Mouse (Mus musculus) cortical plate, adult 2 months (tissue): ENCODE data around the gene Rasa2. TPM values are rescaled to one million over a fixed set of nuclear protein-coding genes. Genes with fewer than 3 reads are reported as not detected.

ENCODE experiments used
- H3K27ac ChIP-seq: fragments of 200-500 bp; 2 replicates; pipeline ENCODE4 v1.5.1; 2012; ENCODE audit warnings: low read length, control low read depth, inconsistent platforms; ENCODE audit not compliant: insufficient read depth
- H3K4me1 ChIP-seq: fragments of 200-500 bp; 2 replicates; pipeline ENCODE4 v1.6.1; 2011; ENCODE audit warnings: low read length; ENCODE audit not compliant: control insufficient read depth, insufficient read depth
- H3K4me3 ChIP-seq: fragments of 200-500 bp; 2 replicates; pipeline ENCODE4 v1.5.1; 2011; ENCODE audit warnings: mild to moderate bottlenecking, low read length, control low read depth; ENCODE audit not compliant: insufficient read depth
- CTCF ChIP-seq: fragments of 200-500 bp; IDR thresholded peaks from 2 replicates; pipeline ENCODE4 v1.5.1; 2011; ENCODE audit warnings: mild to moderate bottlenecking, control low read depth, low read length; ENCODE audit not compliant: insufficient read depth; ENCODE audit errors: extremely low read depth
- POLR2A ChIP-seq: fragments of 200-500 bp; IDR thresholded peaks from 2 replicates; pipeline ENCODE4 v1.6.1; 2011; ENCODE audit warnings: mild to moderate bottlenecking, low read length, control low read depth; ENCODE audit not compliant: insufficient read depth; ENCODE audit errors: extremely low read depth
- polyA plus RNA-seq: library from polyadenylated mRNA; depleted of rRNA; stranded (reverse); fragments of >200 nt; gene quantifications from 2 replicates; pipeline ENCODE4 v1.2.3, GENCODE M21; 2012

Gene Rasa2
- polyA plus RNA-seq, 1 experiment, result 10.1 TPM

DNA sequence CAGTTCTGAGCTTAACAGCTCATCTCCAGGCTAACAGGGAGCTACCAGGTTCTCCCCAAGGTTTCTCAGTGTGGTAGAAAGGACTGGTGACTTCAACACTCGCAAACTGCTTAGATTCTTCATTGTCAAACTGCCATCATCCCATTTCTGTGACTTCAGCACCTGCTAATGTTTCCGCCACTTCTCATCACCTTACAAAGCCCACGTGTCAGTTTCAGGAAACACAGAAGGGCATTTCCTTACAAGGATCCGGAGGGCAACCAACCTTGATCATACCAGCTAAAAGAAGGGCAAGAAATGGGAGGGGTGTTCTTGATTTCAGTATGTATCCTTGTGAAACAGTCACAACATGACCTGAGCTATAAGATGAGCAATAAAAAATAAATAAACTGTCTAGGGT is 2.3 kb downstream of the Rasa2 start:
- peaks cover 4% of the 10 kb centered on the region for H3K4me1 ChIP-seq
- H3K27ac ChIP-seq, result no peak overlapping the region
- no peak overlapping the region for H3K4me3 ChIP-seq
- TF ChIP-seq POLR2A (no peak), CTCF (no peak)

- H3K4me1 ChIP-seq, result peaks cover 4% of the 10 kb centered on the region
- no peak overlapping the region for H3K4me3 ChIP-seq
- TF ChIP-seq CTCF, result no peak
- no peak for TF ChIP-seq POLR2A
- no peak overlapping the region; the same call in 1 of the 2 replicates for H3K27ac ChIP-seq
Measured at GRCm38 (mm10) chr9:96627557-96628085, 3.8 kb downstream of the Rasa2 start.

DNA sequence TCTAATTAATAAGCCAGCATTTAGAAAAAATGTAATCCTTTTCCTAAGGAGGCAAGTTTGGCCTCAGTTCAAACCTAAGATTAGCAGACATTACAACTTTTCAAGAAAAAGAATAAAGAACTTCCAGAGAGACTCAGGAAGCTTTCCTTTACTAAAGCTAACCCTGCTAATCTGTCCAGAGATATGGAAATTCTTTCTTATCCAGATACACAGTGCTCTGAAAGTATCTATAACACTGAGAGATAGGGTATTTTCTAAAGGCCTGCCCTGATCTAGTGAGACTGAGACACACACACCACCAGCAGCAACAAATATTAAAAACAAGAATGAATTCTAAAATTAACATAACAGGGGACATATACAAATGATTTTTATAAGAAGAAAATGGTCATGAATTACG is 4.4 kb downstream of the Rasa2 start:
- Histone ChIP-seq H3K27ac (no peak overlapping the region), H3K4me3 (no peak overlapping the region), H3K4me1 (peaks cover 4% of the 10 kb centered on the region)
- TF ChIP-seq POLR2A (no peak), CTCF (no peak)

GRCm38 (mm10) chr9:96618448-96619176 is 12.8 kb downstream of the Rasa2 start:
- Histone ChIP-seq H3K27ac (no peak overlapping the region), H3K4me3 (no peak overlapping the region), H3K4me1 (no peaks in the 10 kb centered on the region)
- no peak for TF ChIP-seq CTCF
- TF ChIP-seq POLR2A, result no peak

DNA sequence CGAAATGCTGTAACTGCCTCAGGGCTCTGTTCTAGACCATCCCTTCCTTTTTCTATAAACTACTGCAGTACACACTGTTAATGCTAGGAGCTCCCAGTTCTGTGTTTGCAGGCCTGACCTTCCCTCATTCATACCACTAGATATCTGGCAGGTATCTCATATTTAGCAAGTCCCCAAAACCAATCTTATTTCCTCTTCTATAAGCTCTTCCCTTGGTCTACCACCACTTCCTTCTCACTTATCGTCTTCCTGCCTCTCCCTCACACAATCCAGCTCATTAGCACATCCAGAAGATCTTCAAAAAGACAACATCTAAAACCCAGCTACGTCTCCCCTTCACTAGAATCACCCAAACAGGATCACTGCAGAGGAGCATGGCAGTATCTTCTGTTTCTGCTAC is 19.1 kb downstream of the Rasa2 start:
- H3K4me1 ChIP-seq, result no peaks in the 10 kb centered on the region
- no peak overlapping the region for H3K27ac ChIP-seq
- TF ChIP-seq POLR2A (no peak), CTCF (no peak)
- H3K4me3 ChIP-seq, result no peak overlapping the region

DNA sequence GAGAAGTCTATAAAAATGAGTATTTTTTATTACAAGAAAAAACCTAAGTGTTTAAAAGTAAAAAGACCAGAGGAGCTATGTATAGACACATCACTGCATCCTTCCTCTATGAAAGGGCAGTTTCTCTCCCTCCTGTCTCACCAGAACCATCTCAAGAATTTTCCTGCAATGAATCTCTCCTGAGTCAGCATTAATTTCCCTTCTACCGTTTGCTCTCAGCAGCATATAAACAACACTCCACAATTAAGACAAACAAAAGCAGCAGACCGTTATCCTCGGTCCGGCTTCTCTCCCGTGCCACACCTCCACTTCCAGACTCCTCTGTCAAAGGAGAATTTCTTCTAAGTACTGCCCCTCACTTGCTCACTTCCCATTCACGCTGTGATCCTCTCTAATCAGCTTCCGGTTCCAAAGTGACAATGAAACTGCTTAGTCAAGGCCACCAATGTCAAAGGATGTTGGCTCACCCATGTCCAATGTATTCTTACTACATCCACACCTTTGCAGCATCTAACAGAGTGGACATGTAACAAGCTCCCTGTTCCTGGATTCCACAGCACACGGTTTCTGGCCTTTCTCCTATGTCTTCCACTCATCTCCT is 19.6 kb downstream of the Rasa2 start:
- Histone ChIP-seq H3K27ac (no peak overlapping the region), H3K4me3 (no peak overlapping the region), H3K4me1 (no peaks in the 10 kb centered on the region)
- no peak for TF ChIP-seq CTCF
- no peak for TF ChIP-seq POLR2A

DNA sequence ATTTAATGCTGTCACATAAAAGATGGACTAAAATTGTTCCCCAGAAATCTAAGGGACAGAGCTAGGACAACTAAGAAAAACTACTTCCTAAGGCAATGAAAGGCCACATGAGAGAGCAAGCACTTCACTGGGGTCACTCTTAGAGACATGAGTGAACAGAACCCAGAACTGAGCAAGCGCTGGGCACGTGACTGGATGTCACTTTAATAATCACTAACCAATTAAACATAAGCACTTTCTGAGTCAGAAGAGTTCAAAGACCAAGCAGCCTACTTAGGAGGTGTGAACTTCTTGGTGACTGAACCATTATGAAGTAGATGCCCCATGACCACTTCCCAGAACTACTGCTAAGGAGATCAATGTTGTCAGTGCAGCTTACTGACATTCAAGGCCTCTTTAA is 20.6 kb downstream of the Rasa2 start:
- H3K4me3 ChIP-seq, result no peak overlapping the region
- no peaks in the 10 kb centered on the region for H3K4me1 ChIP-seq
- H3K27ac ChIP-seq, result no peak overlapping the region
- no peak for TF ChIP-seq POLR2A
- TF ChIP-seq CTCF, result no peak

DNA sequence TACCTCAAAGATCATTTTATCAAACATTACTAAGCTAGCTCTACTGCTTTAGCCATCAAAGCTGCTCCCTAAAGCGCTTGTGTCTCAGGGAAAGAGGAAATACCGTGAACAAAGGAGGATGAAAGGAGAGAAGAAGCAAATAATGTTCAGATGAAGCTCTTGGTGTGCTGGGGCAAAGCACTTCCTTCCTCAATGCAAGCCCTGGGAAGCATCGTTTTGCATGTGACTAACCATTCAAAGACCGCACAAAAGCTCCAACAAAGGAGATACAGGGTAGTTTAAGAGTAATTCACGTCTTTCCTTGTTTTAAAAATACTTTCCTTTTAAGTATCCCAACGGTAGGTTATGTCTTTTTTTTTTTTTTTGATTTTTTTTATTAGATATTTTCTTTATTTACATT is 28.0 kb downstream of the Rasa2 start:
- TF ChIP-seq CTCF, result no peak
- no peak for TF ChIP-seq POLR2A
- Histone ChIP-seq H3K27ac (no peak overlapping the region), H3K4me3 (no peak overlapping the region), H3K4me1 (no peaks in the 10 kb centered on the region)

- Histone ChIP-seq H3K4me3 (no peak overlapping the region), H3K4me1 (no peaks in the 10 kb centered on the region), H3K27ac (no peak overlapping the region)
- TF ChIP-seq POLR2A (no peak), CTCF (no peak)
Measured at GRCm38 (mm10) chr9:96597899-96598298, 33.5 kb downstream of the Rasa2 start.
